Mouse (Mus musculus): ENCODE data around the gene Traip.
A peak's percentile ranks its signal among the peaks of the same experiment; 100 is the strongest.

Gene Traip

DNA sequence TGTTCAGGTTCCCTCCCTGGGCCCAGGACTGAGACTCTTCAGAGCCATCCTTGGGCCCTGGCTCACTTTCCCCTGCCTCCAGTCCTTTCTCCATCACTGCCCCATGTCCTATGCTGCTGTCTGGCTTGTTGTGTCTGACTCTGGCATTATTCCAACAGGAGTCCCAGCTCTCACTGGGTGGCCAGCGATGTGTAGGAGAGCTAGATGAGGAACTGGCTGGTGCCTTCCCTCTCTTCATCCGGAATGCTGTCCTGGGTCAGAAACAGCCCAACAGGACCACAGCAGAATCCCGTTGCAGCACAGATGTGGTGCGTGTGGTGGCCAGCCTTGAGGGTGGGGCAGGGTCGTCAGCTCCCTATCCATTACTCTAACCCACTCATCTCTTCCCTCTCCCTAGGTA, 20.4 kb downstream of the Traip start:
- DNase-seq (ENCODE audit: low read depth, low spot score): no peak

DNA sequence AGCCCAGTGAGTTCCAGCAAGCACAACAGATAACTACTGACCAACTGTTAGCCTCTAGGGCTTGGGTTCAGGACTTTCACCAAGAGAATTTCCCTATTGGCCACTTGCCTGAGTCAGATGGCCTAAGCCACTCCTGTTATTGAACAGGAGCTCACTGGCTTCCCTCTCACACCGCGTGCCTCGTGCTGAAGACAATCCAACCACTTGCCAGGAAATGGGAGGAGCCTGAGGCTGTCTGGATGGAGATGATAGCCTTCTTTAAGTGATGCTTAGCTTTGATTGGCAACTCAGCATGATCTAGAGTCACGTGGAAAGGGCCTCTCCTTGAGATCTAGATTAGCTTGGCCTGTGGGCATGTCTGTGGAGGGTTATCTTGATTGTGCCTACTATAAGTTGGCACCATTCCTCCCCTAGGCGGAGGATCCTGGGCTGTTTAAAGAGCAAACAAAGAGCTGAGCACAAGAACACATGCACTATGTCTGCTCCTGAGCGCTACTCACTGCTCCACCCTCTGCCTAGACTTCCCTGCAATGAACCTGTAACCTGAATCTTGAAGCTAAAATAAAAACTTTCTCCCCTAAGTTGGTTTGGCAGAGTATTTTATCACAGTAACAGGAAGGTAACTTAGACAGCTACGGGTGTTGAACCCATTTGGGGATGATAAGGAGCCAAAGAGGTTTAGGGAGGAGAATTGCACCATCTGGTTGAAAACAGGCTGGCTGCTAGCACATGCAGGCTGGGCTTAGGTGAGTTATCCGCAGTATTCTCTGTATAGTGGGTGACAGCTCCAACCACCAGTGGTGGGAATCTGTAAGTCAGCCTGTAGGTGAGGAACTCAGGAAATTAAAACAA, 22.0 kb downstream of the Traip start:
- DNase-seq (ENCODE audit: low read depth, low spot score): no peak

DNA sequence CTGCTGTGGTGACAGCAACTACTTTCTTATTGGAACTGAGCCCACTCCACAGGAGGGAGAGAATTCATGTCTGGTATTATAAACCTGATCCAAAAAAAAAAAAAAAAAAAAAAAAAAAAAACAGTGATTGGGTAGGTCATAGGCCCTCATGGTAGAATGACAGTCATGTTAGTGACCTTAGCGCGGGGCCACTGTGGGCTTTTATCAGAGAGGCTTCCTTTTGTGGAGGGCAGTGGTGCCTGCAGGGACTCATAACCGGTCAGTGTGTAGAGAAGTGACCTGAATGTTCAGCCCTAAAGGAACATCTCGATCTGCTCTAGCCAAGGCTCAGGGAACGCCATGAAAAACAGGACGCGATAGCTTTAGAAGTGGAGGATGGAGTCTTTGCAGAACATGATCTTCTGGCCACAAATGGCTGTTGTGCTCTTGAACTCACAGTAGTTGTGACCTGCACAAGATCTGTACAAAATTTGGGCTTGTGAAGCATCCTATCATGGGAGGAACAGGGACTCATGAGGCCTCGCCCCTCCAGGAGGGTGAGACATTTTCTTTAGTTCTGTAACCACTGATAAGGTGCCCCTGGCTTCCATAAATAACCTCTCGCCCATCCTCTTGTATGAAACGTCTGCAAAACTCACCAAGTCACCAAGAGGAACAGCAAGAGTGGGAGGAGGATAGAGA, 24.7 kb downstream of the Traip start:
- DNase-seq (ENCODE audit: low read depth, low spot score): no peak

- DNase-seq (ENCODE audit: low read depth, low spot score): peak; percentile 24
Measured at GRCm38 (mm10) chr9:107975399-107976386, 25.8 kb downstream of the Traip start, which contains the start of gene Uba7. Uba7 (plus strand) TSS chr9:107975505.

DNA sequence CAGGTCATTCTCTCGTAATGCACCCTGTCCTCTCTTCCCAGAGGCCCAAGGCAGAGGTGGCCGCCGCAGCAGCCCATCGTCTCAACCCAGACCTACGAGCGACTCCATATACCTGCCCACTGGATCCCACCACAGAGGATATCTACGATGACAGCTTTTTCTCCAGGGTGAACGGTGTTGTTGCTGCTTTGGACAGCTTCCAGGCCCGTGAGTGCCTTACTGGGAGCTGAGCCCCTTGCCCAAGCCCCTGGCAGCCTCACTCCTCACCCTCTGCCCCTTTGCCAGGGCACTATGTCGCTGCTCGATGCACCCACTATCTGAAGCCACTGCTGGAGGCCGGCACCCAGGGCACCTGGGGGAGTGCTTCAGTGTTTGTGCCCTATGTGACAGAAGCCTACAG, 28.9 kb downstream of the Traip start:
- no peak for DNase-seq (ENCODE audit: low read depth, low spot score)

DNA sequence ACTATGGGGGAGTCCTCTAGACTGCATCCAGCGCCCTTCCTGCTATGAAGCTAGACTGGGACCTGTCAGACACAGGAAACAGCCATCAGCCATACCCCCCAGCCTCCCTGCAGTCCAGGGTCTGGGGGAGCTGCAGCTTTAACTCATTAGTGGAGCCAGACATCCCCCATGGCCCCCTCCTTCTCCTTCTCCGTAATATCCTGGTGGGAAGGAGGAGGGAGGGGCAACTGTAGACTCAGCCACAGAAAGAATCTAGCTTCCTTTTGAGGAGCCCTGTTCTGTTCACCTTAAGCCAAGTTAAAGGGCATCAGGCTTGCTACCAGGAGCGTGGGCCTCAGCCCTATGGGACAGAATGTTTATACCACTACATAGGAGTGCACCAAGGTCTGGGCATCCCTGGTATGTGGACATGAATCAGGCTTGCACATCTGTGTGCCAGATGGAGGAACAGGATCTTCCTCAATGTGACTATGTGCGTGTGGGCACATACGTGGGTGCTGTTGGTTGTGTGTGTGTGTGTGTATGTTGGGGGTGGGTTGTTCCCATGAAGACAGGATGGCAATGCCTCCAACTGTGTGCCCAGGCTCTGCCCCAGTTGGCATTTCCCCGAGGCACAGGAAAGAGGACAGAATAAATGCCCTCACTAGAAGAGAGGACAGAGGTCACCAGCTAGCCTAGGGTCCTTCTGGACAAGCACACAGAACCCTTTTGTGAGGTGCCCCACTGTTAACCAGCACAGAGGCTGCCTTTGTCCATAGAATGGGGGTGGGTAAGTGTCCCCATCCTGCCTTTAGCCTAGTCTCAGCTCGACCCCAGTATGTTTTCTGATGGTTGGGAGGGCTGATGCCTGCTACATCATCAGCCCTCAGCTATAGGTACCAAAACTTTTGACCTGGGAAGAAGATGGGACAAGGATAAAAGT, 32.0 kb downstream of the Traip start:
- peak; percentile 77 for DNase-seq (ENCODE audit: low read depth, low spot score)

DNA sequence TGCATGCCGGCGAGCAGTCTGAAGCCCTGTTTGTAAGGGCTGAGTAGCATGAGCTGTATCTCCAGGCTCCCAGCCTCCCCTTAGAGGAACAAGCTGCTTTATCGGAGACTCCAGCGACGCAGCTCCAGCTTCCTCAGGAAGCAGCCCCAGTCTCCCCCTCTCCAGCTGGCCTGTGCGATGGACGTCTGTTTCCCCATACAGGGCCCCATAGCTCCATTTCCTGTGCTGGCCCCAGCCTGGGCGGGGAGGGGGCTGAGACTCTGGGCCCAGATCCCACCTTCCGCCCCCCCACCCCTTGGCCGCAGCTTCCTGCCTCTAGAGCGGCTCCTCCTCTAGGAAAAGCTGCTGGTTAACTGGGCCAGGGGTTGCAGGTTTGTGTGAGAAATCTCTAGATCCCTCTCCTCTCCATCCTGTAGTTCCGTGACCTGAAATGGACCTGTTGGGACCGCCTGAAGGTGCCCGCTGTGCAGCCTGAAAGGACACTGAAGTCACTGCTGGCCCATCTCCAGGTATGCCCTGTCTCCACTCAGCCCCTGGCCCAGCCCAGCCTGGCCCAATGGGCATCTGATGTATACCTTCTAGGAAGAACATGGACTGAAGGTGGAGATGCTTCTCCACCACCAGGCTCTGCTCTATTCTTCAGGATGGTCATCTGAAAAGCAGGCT, 32.9 kb downstream of the Traip start, which contains the start of gene Gm20661:
Gm20661 (plus strand) TSS at position 378 of the 666 bp plus-strand sequence.
- peak; percentile 74 for DNase-seq (ENCODE audit: low read depth, low spot score)

DNA sequence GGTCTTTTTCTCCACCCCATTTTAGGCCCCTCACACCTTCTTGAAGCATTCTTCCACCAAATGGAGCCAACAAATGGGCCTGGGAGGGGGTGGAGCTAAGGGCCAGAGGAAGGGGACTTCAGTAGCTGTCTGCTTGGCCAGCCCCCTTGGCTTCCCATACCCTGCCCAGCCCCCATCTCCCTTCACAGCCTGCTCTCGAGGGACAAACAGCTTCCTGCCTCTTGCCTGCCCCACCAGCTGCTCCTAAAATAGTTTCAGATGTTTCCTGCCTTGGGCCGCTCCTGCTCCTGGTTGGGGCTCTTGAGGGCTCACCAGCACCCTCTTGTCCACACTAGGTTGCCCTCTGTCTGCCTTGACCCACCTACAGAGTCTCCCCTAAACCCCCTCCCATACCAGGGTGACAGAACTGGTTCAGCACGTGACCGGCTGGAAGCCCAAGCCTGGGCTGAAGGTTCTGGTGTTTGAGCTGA, 33.5 kb downstream of the Traip start:
- DNase-seq (ENCODE audit: low read depth, low spot score): peak; percentile 64

DNA sequence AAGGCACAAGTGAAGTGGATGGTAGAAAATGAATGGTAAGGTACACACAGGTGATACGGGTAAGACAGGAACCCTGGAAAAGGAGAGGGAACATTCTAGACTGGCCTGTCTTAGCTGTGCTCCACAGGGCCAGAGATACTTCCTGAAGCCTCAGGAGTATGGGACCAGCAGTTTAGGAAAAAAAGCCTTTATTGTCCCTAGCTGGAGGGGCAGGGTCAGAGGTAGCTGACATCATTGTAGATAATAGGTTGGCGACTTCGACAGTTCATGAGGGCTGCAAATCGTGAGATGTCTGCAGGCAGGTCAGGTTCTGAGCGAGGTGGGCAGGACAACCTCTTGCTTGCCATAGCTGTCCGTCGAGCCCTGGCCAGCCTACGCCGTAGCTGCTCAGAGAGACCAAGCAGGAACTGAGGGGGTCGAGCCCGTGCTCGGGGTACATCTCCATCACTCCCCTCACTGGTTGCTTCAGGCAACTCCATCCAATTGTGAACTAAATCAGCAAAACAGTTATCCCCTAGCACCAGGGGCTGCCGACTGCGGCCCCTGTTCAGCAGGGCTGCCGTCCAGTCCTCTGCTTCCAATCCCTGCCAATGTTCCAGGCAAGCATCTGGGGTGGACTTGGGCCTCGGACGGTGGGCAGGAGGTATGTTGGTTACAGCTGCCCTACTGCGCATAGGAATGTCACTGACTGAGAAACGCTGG, 34.3 kb downstream of the Traip start:
- no peak for DNase-seq (ENCODE audit: low read depth, low spot score)

- no peak for DNase-seq (ENCODE audit: low read depth, low spot score)
Measured at GRCm38 (mm10) chr9:107984754-107985055, 34.8 kb downstream of the Traip start.

GRCm38 (mm10) chr9:107985131-107986119, 35.5 kb downstream of the Traip start, which contains the start of gene Inka1:
Inka1 (minus strand) TSS chr9:107985879.
- peak; percentile 86 for DNase-seq (ENCODE audit: low read depth, low spot score)

GRCm38 (mm10) chr9:107986376-107986775, 36.4 kb downstream of the Traip start:
- peak; percentile 89 for DNase-seq (ENCODE audit: low read depth, low spot score)

GRCm38 (mm10) chr9:107987950-107988349, 38.0 kb downstream of the Traip start:
- DNase-seq (ENCODE audit: low read depth, low spot score): no peak

- no peak for DNase-seq (ENCODE audit: low read depth, low spot score)
Measured at GRCm38 (mm10) chr9:107992197-107992596, 42.3 kb downstream of the Traip start, which contains the start of gene Cdhr4. Cdhr4 (plus strand) TSS chr9:107992497.

- no peak for DNase-seq (ENCODE audit: low read depth, low spot score)
Measured at GRCm38 (mm10) chr9:107993013-107993412, 43.1 kb downstream of the Traip start.

DNA sequence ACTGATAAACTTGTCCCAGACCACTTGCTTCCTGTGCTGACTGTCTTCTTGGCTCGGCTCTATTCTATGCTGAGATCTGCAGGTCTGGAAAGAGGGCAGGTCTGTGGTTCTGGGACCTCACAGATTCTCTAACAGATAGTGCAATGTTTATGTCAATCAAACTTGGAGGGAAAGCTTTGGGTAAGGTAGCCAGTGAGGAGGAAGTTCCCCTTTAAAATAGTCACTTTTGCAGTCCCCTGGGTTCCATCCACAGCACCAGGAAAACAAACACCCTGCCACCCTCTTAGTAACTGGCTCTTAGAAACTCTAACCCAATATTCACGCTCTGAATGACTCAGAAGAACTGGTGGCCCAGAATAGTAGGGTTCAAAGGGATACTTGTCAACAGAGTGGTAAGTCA, 44.5 kb downstream of the Traip start:
- no peak for DNase-seq (ENCODE audit: low read depth, low spot score)

DNA sequence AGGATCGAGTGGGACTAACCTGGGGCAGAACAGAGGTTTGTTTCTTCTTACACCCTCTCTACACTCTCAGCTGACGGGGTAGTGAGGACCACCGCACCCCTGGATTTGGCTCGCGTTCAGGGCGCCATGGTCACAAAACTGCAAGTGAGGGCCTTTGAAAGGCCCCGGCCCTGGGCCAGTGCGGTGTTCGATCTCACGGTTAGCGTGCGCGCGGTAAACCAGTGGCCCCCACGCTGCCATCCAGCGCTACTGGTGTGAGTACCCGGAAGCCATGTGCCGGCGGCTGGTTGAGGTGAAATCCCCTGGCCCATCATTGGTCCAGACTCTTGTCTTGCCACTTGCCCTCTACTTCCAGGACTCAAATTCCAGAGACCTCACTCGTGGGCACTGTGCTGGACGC, 45.6 kb downstream of the Traip start:
- DNase-seq (ENCODE audit: low read depth, low spot score): no peak

DNA sequence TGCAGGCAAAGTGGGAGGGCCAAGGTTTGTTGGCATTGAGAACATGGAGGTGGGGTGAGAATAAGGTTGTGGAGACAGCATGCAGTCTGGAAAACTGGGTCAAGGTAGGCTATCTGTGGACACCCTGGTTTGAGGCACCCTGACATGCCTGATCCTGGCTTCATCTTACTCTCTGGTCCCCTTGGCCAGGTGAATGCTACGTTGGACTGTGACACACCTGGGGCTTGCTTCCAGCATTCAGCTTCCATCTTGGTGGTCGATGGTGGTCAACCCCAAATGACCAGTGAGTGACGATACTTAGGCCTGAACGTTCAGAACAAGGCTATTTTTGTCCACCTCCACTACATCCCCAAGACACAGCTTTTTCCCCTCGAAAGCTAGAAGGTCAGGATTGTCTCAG, 46.1 kb downstream of the Traip start, which contains the start of gene Gm20662:
Gm20662 (plus strand) TSS at position 301 of the 400 bp plus-strand sequence.
- DNase-seq (ENCODE audit: low read depth, low spot score): no peak

Measured in brain, adult 2 months (tissue).